Mouse (Mus musculus) liver, adult 2 months (tissue): Measurements from ENCODE around the gene Ece1.

Source experiments
- CTCF ChIP-seq: fragments of 200-500 bp; IDR thresholded peaks from 2 replicates; pipeline ENCODE4 v1.5.1; 2011; ENCODE audit warnings: low read depth, low read length, control low read depth
- POLR2A ChIP-seq: fragments of 200-500 bp; IDR thresholded peaks from 2 replicates; pipeline ENCODE4 v1.6.1; 2011; ENCODE audit warnings: low read length, control low read depth; ENCODE audit not compliant: insufficient read depth; ENCODE audit errors: extremely low read depth

GRCm38 (mm10) chr4:137945376-137945775 lies 83.3 kb downstream of the Ece1 start:
- peak; percentile 45; the same call in 1 of the 2 replicates for TF ChIP-seq CTCF
- TF ChIP-seq POLR2A: no peak
